9 mouse cellular contexts compared by ENCODE assay signal in genomic region chr9:40479333-40479732, GRCm38 (mm10). TPM values are rescaled to one million over a fixed set of nuclear protein-coding genes. Genes with fewer than 3 reads are reported as not detected.
DNase-seq lines count a peak whose midpoint lies in the region; ATAC-seq and TF ChIP-seq lines count a peak whose summit lies in the region.
"Had no signal": no experiment of that assay in that cellular context is flagged by ENCODE, and none has a peak within 500 bp of the region (broad histone marks: within the 10 kb centered on the region; RNA-seq: fewer than 3 reads in every experiment).

No protein-coding gene starts in this region.

- peak; percentile 51 for TF ChIP-seq CTCF in E14TG2a.4 (conservative IDR thresholded peaks at IDR 0.05; ENCODE audit: low read length)
- peak; percentile 38; the same call in 1 of the 2 replicates for TF ChIP-seq CTCF in thymus, adult 2 months (IDR thresholded peaks at IDR 0.05; ENCODE audit: borderline replicate concordance, control insufficient read depth, extremely low read depth, insufficient read depth, low read length, poor library complexity)

- no peaks in the 10 kb centered on the region for H3K36me3 ChIP-seq in hindbrain, embryonic 11.5 days (ENCODE audit: control insufficient read depth, insufficient read depth, low read length)
- H3K36me3 ChIP-seq in hindbrain, embryonic 14.5 days (replicated peaks; ENCODE audit: control insufficient read depth, insufficient read depth) = no peaks in the 10 kb centered on the region
- no peaks in the 10 kb centered on the region for H3K36me3 ChIP-seq in E14TG2a.4 (ENCODE audit: insufficient read depth, low read length)
- no peaks in the 10 kb centered on the region for H3K36me3 ChIP-seq in intestine, embryonic 14.5 days (ENCODE audit: control insufficient read depth, insufficient read depth, low read length)
- H3K36me3 ChIP-seq in thymus, adult 2 months (ENCODE audit: control insufficient read depth, insufficient read depth, low read length) = no peaks in the 10 kb centered on the region
- H3K36me3 ChIP-seq: limb, embryonic 12.5 days had no signal

- no peak overlapping the region for H3K4me2 ChIP-seq in hindbrain, embryonic 11.5 days (replicated peaks; ENCODE audit: low read depth, low read length)
- no peak overlapping the region for H3K4me2 ChIP-seq in hindbrain, embryonic 14.5 days (replicated peaks)
- no peak overlapping the region for H3K4me2 ChIP-seq in intestine, embryonic 14.5 days (ENCODE audit: low read length)
- H3K4me2 ChIP-seq: limb, embryonic 12.5 days had no signal

- H3K9me3 ChIP-seq in hindbrain, embryonic 11.5 days (ENCODE audit: control insufficient read depth, low read length) = no peaks in the 10 kb centered on the region
- H3K9me3 ChIP-seq in hindbrain, embryonic 14.5 days (ENCODE audit: control insufficient read depth, low read length) = no peaks in the 10 kb centered on the region
- peaks cover 14% of the 10 kb centered on the region for H3K9me3 ChIP-seq in E14TG2a.4 (ENCODE audit: low read length)
- H3K9me3 ChIP-seq in intestine, embryonic 14.5 days (ENCODE audit: control insufficient read depth, low read length) = no peaks in the 10 kb centered on the region
- H3K9me3 ChIP-seq: limb, embryonic 12.5 days had no signal

- ATAC-seq in hindbrain, embryonic 11.5 days (ENCODE audit: low FRiP score) = no peak
- no peak for ATAC-seq in hindbrain, embryonic 14.5 days (ENCODE audit: low FRiP score)
- peak; percentile 47; the same call in 1 of the 2 replicates for ATAC-seq in intestine, embryonic 14.5 days (replicated peaks; ENCODE audit: low FRiP score, low TSS enrichment, low read depth)

- H3K27ac ChIP-seq in hindbrain, embryonic 11.5 days (ENCODE audit: low read depth, low read length) = no peak overlapping the region
- H3K27ac ChIP-seq in hindbrain, embryonic 14.5 days = no peak overlapping the region
- H3K27ac ChIP-seq in intestine, embryonic 14.5 days (ENCODE audit: low read depth) = no peak overlapping the region
- no peak overlapping the region for H3K27ac ChIP-seq in thymus, adult 2 months (ENCODE audit: control insufficient read depth, insufficient read depth, low read length)
- H3K27ac ChIP-seq: limb, embryonic 12.5 days had no signal

- TF ChIP-seq POLR2A in thymus, adult 2 months (IDR thresholded peaks at IDR 0.05; ENCODE audit: control insufficient read depth, extremely low read depth, insufficient read depth, low read length, poor library complexity) = no peak

- no peaks in the 10 kb centered on the region for H3K4me1 ChIP-seq in hindbrain, embryonic 11.5 days (replicated peaks; ENCODE audit: control insufficient read depth, insufficient read depth, low read length)
- H3K4me1 ChIP-seq in hindbrain, embryonic 14.5 days (replicated peaks; ENCODE audit: control insufficient read depth, insufficient read depth, low read length) = no peaks in the 10 kb centered on the region
- no peaks in the 10 kb centered on the region for H3K4me1 ChIP-seq in E14TG2a.4 (replicated peaks; ENCODE audit: low read depth, low read length)
- no peaks in the 10 kb centered on the region for H3K4me1 ChIP-seq in intestine, embryonic 14.5 days (replicated peaks; ENCODE audit: control insufficient read depth, insufficient read depth, low read length)
- no peaks in the 10 kb centered on the region; the same call in 1 of the 2 replicates for H3K4me1 ChIP-seq in thymus, adult 2 months (replicated peaks; ENCODE audit: control insufficient read depth, insufficient read depth, low read length)
- H3K4me1 ChIP-seq: limb, embryonic 12.5 days had no signal

- WGBS in hindbrain, embryonic 11.5 days = 56% methylated on average over 4 of the region's 4 CpGs
- WGBS in hindbrain, embryonic 14.5 days = 60% methylated on average over 4 of the region's 4 CpGs
- 44% methylated on average over 4 of the region's 4 CpGs for WGBS in intestine, embryonic 14.5 days
- WGBS in thymus, adult 2 months = 39% methylated on average over 4 of the region's 4 CpGs

- H3K27me3 ChIP-seq in hindbrain, embryonic 11.5 days (ENCODE audit: control insufficient read depth, insufficient read depth, low read length) = no peaks in the 10 kb centered on the region
- no peaks in the 10 kb centered on the region for H3K27me3 ChIP-seq in hindbrain, embryonic 14.5 days (ENCODE audit: control insufficient read depth, insufficient read depth, low read length)
- no peaks in the 10 kb centered on the region for H3K27me3 ChIP-seq in E14TG2a.4 (ENCODE audit: insufficient read depth, low read length)
- no peaks in the 10 kb centered on the region for H3K27me3 ChIP-seq in intestine, embryonic 14.5 days (replicated peaks; ENCODE audit: control insufficient read depth, insufficient read depth, low read length)
- H3K27me3 ChIP-seq in thymus, adult 2 months (ENCODE audit: control insufficient read depth, insufficient read depth, low read length) = no peaks in the 10 kb centered on the region
- H3K27me3 ChIP-seq: limb, embryonic 12.5 days had no signal

- DNase-seq in hindbrain, embryonic 11.5 days (ENCODE audit: low spot score) = peak; percentile 36
- no peak for DNase-seq in hindbrain, embryonic 14.5 days (ENCODE audit: low spot score)
- peak; percentile 53 for DNase-seq in embryo, embryonic 11 days
- peak; percentile 65 for DNase-seq in intestine, embryonic 14.5 days (ENCODE audit: low spot score)
- DNase-seq in lung, postnatal 36 days = peak; percentile 87
- peak; percentile 77 for DNase-seq in thymus, adult 2 months
- DNase-seq in left cerebral cortex, postnatal 36 days (ENCODE audit: low spot score in 2 of 2) = no peak

- intact Hi-C loops in left cerebral cortex, postnatal 36 days (cut with DNase I) = no loop called here

- no peak overlapping the region for H3K9ac ChIP-seq in hindbrain, embryonic 11.5 days (ENCODE audit: low read depth, low read length)
- no peak overlapping the region for H3K9ac ChIP-seq in hindbrain, embryonic 14.5 days
- H3K9ac ChIP-seq in intestine, embryonic 14.5 days (ENCODE audit: low read length) = no peak overlapping the region
- H3K9ac ChIP-seq: limb, embryonic 12.5 days had no signal

- no peak overlapping the region for H3K4me3 ChIP-seq in hindbrain, embryonic 11.5 days (ENCODE audit: low read depth, low read length)
- H3K4me3 ChIP-seq in hindbrain, embryonic 14.5 days (replicated peaks; ENCODE audit: low read length) = no peak overlapping the region
- H3K4me3 ChIP-seq in E14TG2a.4 (replicated peaks; ENCODE audit: low read length) = no peak overlapping the region
- H3K4me3 ChIP-seq in intestine, embryonic 14.5 days (ENCODE audit: low read depth, low read length) = no peak overlapping the region
- H3K4me3 ChIP-seq in thymus, adult 2 months (ENCODE audit: control insufficient read depth, insufficient read depth, low read length) = no peak overlapping the region
- H3K4me3 ChIP-seq: limb, embryonic 12.5 days had no signal

RNA-seq across cellular contexts. Expression of gene Gramd1b, which starts 51.9 kb away (rescaled TPM):
- 2.5 and 5.1 TPM in 2 replicates for polyA plus RNA-seq in hindbrain, embryonic 11.5 days (2014; fragmentation: Nextera tagmentation; extraction: Ambion mirVana)
- polyA plus RNA-seq in hindbrain, embryonic 14.5 days (2014; fragmentation: Nextera tagmentation; extraction: Ambion mirVana) = 15.0 and 15.1 TPM in 2 replicates
- polyA plus RNA-seq in intestine, embryonic 14.5 days (2014; fragmentation: Nextera tagmentation; extraction: Ambion mirVana) = 3.5 and 4.8 TPM in 2 replicates
- polyA plus RNA-seq in thymus, adult 2 months (2012; rRNA removed) = 33.3 and 43.0 TPM in 2 replicates
- total RNA-seq in left cerebral cortex, postnatal 36 days (2021) = 100 to 1,000 TPM; 146 to 182 TPM

Comparison
In these comparisons a context has a peak if more than half of its experiments do, and no peak if none do; other contexts are left out.
1. DNase-seq: peak in hindbrain, embryonic 11.5 days (single experiment), embryo, embryonic 11 days (single experiment), intestine, embryonic 14.5 days (single experiment), lung, postnatal 36 days (single experiment) and thymus, adult 2 months (single experiment); none in hindbrain, embryonic 14.5 days (single experiment) and left cerebral cortex, postnatal 36 days (0 of 2).